Comparison of ENCODE assay signal across 7 mouse cellular contexts in genomic region chr15:26365344-26365743, GRCm38 (mm10). TPM values are rescaled to one million over a fixed set of nuclear protein-coding genes. Genes with fewer than 3 reads are reported as not detected.
DNase-seq lines count a peak whose midpoint lies in the region; ATAC-seq lines count a peak whose summit lies in the region.

No protein-coding gene starts in this region.

- DNase-seq in liver, result peak; percentile 8
- DNase-seq in liver, embryonic 11.5 days (ENCODE audit: low spot score), result no peak
- DNase-seq in forebrain, embryonic 14.5 days (ENCODE audit: low spot score), result peak; percentile 33
- peak; percentile 39 for DNase-seq in layer of hippocampus, adult 9-11 months
- peak; percentile 43 for DNase-seq in retina, embryonic 14.5 days (ENCODE audit: low spot score)
- DNase-seq in T-cell, adult 2 months (ENCODE audit: low spot score), result no peak

- WGBS in liver, embryonic 11.5 days, result 26% methylated on average over 7 of the region's 7 CpGs
- 23% methylated on average over 7 of the region's 7 CpGs for WGBS in forebrain, embryonic 14.5 days

- H3K27me3 ChIP-seq in liver, embryonic 11.5 days (replicated peaks; ENCODE audit: control insufficient read depth, insufficient read depth, low read length), result no peaks in the 10 kb centered on the region
- H3K27me3 ChIP-seq in forebrain, embryonic 14.5 days (replicated peaks; ENCODE audit: control insufficient read depth, insufficient read depth, low read length), result no peaks in the 10 kb centered on the region

- no peak overlapping the region for H3K27ac ChIP-seq in liver, embryonic 11.5 days (ENCODE audit: low read depth, low read length)
- no peak overlapping the region; the same call in 1 of the 2 replicates for H3K27ac ChIP-seq in forebrain, embryonic 14.5 days (ENCODE audit: low read depth, low read length)

- no peak overlapping the region for H3K9ac ChIP-seq in liver, embryonic 11.5 days (ENCODE audit: low read depth, low read length)
- H3K9ac ChIP-seq in forebrain, embryonic 14.5 days (ENCODE audit: low read length), result no peak overlapping the region

- no peaks in the 10 kb centered on the region for H3K9me3 ChIP-seq in liver, embryonic 11.5 days (ENCODE audit: control insufficient read depth, low read length)
- no peaks in the 10 kb centered on the region for H3K9me3 ChIP-seq in forebrain, embryonic 14.5 days (replicated peaks; ENCODE audit: control insufficient read depth, low read length)

- H3K4me2 ChIP-seq in liver, embryonic 11.5 days, result no peak overlapping the region
- H3K4me2 ChIP-seq in forebrain, embryonic 14.5 days (ENCODE audit: low read length), result no peak overlapping the region; the same call in 1 of the 2 replicates

- no peaks in the 10 kb centered on the region for H3K36me3 ChIP-seq in liver, embryonic 11.5 days (ENCODE audit: control insufficient read depth, insufficient read depth, low read length)
- H3K36me3 ChIP-seq in forebrain, embryonic 14.5 days (ENCODE audit: control insufficient read depth, insufficient read depth, low read length), result no peaks in the 10 kb centered on the region

- ATAC-seq in liver, embryonic 11.5 days (replicated peaks; ENCODE audit: low FRiP score), result no peak
- peak; percentile 76 for ATAC-seq in forebrain, embryonic 14.5 days
- no peak for ATAC-seq in cerebellum, adult (ENCODE audit: insufficient number of reproducible peaks, low FRiP score, low TSS enrichment)

- no peaks in the 10 kb centered on the region for H3K4me1 ChIP-seq in liver, embryonic 11.5 days (replicated peaks; ENCODE audit: control insufficient read depth, insufficient read depth, low read length)
- H3K4me1 ChIP-seq in forebrain, embryonic 14.5 days (ENCODE audit: control insufficient read depth, insufficient read depth, low read length), result no peaks in the 10 kb centered on the region

- no peak overlapping the region for H3K4me3 ChIP-seq in liver, embryonic 11.5 days (ENCODE audit: low read depth, low read length)
- H3K4me3 ChIP-seq in forebrain, embryonic 14.5 days (ENCODE audit: low read depth, low read length), result no peak overlapping the region

RNA-seq across cellular contexts. Expression of gene March11, which starts 56.5 kb away (rescaled TPM):
- polyA plus RNA-seq in liver, embryonic 11.5 days (2014; fragmentation: Nextera tagmentation; extraction: Ambion mirVana), result 0.75 and 1.5 TPM in 2 replicates
- 3.2 and 4.6 TPM in 2 replicates for polyA plus RNA-seq in forebrain, embryonic 14.5 days (2014; fragmentation: Nextera tagmentation; extraction: Ambion mirVana)

Comparison
In these comparisons a context has a peak if more than half of its experiments do, and no peak if none do; other contexts are left out.
1. DNase-seq: peak in liver (single experiment), forebrain, embryonic 14.5 days (single experiment), layer of hippocampus, adult 9-11 months (single experiment) and retina, embryonic 14.5 days (single experiment); none in liver, embryonic 11.5 days (single experiment) and T-cell, adult 2 months (single experiment).